Mouse (Mus musculus) heart, postnatal 0 days (tissue): ENCODE data around the gene Srsf2. TPM values are rescaled to one million over a fixed set of nuclear protein-coding genes. Genes with fewer than 3 reads are reported as not detected.

Experiments used
- ATAC-seq: fragments of 200-750 bp; cut with Nextera tagmentation; 2 replicates; pipeline ENCODE4 v1.8.0; 2017; ENCODE audit warnings: low read depth, moderate number of reproducible peaks, moderate library complexity; ENCODE audit not compliant: insufficient read depth
- DNase-seq: peaks from one replicate; pipeline ENCODE4 v3.0.0-alpha.2; 2016; ENCODE audit warnings: low spot score
- H3K27ac ChIP-seq: fragments of 300-500 bp; sonication (generic); 2 replicates; pipeline ENCODE4 v1.5.1; 2014; ENCODE audit warnings: low read depth, mild to moderate bottlenecking
- H3K27me3 ChIP-seq: fragments of 300-500 bp; sonication (generic); 2 replicates; pipeline ENCODE4 v1.6.1; 2014; ENCODE audit warnings: low read length, mixed read lengths; ENCODE audit not compliant: control insufficient read depth, insufficient read depth
- H3K36me3 ChIP-seq: fragments of 300-500 bp; sonication (generic); replicated peaks from 2 replicates; pipeline ENCODE4 v1.6.1; 2014; ENCODE audit warnings: low read length, mixed read lengths; ENCODE audit not compliant: control insufficient read depth, insufficient read depth
- H3K4me1 ChIP-seq: fragments of 300-500 bp; sonication (generic); 2 replicates; pipeline ENCODE4 v1.6.1; 2014; ENCODE audit warnings: antibody characterized with exemption; ENCODE audit not compliant: control insufficient read depth, insufficient read depth
- H3K4me2 ChIP-seq: fragments of 300-500 bp; sonication (generic); 2 replicates; pipeline ENCODE4 v1.6.1; 2014; ENCODE audit warnings: low read depth, mild to moderate bottlenecking, low read length, moderate library complexity
- H3K4me3 ChIP-seq: fragments of 300-500 bp; sonication (generic); 2 replicates; pipeline ENCODE4 v1.5.1; 2014; ENCODE audit warnings: low read depth, low read length
- H3K9ac ChIP-seq: fragments of 300-500 bp; sonication (generic); replicated peaks from 2 replicates; pipeline ENCODE4 v1.6.1; 2014; ENCODE audit warnings: low read depth, low read length, mixed read lengths
- H3K9me3 ChIP-seq: fragments of 300-500 bp; sonication (generic); replicated peaks from 2 replicates; pipeline ENCODE4 v1.6.1; 2016; ENCODE audit warnings: low read length; ENCODE audit not compliant: control insufficient read depth
- CTCF ChIP-seq: IDR thresholded peaks from 2 replicates; pipeline ENCODE4 v1.5.1; 2016; ENCODE audit warnings: antibody characterized with exemption, control low read depth, low read depth
- EP300 ChIP-seq: IDR thresholded peaks from 2 replicates; pipeline ENCODE4 v1.6.1; 2016; ENCODE audit warnings: antibody characterized with exemption, low read depth
- WGBS: fragments of 180-500 bp; shearing (Covaris S2); extraction: QIAGEN DNeasy Blood & Tissue Kit; methylation state at CpG from one replicate; pipeline ENCODE4 v1.1.7; 2014; 5-methylcytosine and 5-hydroxymethylcytosine counted together
- polyA plus RNA-seq: library from polyadenylated mRNA; unstranded; fragments of >200 nt; fragmentation: Nextera tagmentation; extraction: Ambion mirVana; gene quantifications from 2 replicates; pipeline ENCODE4 v1.2.1, GENCODE M21; 2015
- total RNA-seq: library from RNA; depleted of rRNA; stranded (reverse); fragments of >200 nt; gene quantifications from 2 replicates; pipeline ENCODE4 v1.2.3, GENCODE M21; 2014; ENCODE audit warnings: low replicate concordance

Gene Srsf2
- total and polyA plus RNA-seq, 2 experiments from 2014 or later = 157 to 359 TPM

- Histone ChIP-seq H3K9ac (no peak overlapping the region), H3K27me3 (no peaks in the 10 kb centered on the region), H3K36me3 (no peaks in the 10 kb centered on the region), H3K9me3 (no peaks in the 10 kb centered on the region), H3K4me2 (peak overlapping the region; percentile 11), H3K4me3 (no peak overlapping the region), H3K4me1 (peaks cover 31% of the 10 kb centered on the region), H3K27ac (peak overlapping the region; percentile 81; the same call in 1 of the 2 replicates)
- ATAC-seq (no peak), DNase-seq (no peak)
- TF ChIP-seq CTCF = no peak
- TF ChIP-seq EP300 = no peak
- 58% methylated on average over 10 of the region's 10 CpGs for WGBS
These were observed 30.7 kb downstream of the Srsf2 start for GRCm38 (mm10) chr11:116822215-116822614.

DNA sequence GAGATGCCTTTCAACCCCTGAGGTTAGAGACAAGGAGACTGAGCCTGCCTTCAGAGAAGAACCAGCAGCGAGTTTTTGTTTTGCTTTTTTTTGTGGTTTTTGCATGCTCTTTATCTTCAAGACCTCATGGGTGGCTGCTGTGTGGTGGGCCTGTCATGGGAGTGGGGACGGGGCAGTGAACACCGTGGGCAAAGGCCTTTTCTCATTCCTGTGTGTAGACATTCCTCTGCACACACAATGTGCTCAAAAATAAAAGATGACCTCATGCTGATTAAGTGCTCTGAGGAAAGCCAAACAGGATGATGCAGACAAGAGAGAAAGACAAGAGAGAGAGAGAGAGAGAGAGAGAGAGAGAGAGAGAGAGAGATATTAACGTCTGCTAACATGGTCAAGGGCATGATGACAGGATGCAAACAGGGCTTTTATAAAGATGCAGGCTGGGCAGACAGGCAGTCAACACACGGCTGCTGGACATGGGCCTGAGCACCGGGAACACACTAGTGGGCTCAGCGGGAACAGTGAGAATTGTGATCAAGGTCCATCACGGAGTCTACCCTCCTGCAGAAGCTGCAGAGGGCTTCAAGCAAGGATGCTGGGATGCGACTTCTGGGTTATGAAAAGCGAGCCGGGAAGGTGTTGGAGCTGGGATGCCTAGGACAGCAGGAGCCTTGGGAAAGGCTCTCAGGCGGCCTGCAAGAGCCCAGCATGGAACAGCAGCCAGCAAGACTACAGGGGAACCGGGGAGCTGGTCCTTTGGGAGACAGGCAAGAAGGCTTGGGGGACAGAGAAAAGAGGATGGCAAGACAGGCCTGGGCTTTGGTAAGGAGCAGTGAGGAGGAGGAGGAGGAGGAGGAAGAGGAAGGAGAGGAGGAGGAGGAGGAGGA lies 31.6 kb downstream of the Srsf2 start:
- peak overlapping the region; percentile 81 for H3K27ac ChIP-seq
- no peaks in the 10 kb centered on the region for H3K36me3 ChIP-seq
- H3K9ac ChIP-seq = 0 out of 2 replicates have a peak overlapping the region, but pooled peaks have one; percentile 5
- ATAC-seq (peak; percentile 80), DNase-seq (peak; percentile 90)
- H3K27me3 ChIP-seq = no peaks in the 10 kb centered on the region
- peaks cover 40% of the 10 kb centered on the region for H3K4me1 ChIP-seq
- 16% methylated on average over 13 of the region's 13 CpGs for WGBS
- TF ChIP-seq CTCF (no peak), EP300 (peak; percentile 41; the same call in 1 of the 2 replicates)
- peak overlapping the region; percentile 29; the same call in 1 of the 2 replicates for H3K4me2 ChIP-seq
- H3K4me3 ChIP-seq = no peak overlapping the region
- no peaks in the 10 kb centered on the region for H3K9me3 ChIP-seq

DNA sequence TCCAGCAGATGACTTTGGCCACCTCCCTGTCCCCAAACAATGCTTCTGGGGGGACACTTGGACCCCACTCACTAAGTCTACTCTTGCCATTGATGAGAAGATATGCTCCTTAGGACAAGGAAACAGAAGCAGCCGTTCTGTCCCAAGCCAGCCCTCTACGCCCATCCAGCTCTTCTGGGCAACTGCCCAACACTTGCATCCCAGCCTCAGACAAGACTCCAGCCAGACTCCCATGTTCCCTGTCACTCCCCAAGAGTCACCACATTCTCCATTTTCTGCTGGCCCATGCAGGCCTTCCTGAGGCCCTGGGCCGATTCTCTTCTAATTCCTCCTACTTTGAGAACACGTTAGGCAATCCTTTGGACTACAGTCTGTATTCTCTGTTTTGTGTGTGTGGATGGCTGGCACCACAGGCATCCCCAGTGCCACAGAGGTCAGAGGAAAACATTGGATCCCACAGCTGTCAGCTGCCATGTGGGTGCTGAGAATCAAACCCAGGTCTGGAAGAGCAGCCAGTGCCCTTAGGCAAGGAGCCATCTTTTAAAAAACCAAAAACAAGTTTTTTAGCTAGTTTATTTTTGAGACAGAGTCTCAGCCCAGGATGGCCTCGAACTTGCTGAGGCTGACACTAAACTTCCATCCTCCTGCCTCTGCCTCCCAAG lies 32.8 kb downstream of the Srsf2 start:
- H3K4me1 ChIP-seq = peaks cover 41% of the 10 kb centered on the region
- peak overlapping the region; percentile 81 for H3K27ac ChIP-seq
- H3K27me3 ChIP-seq = no peaks in the 10 kb centered on the region
- no peaks in the 10 kb centered on the region for H3K9me3 ChIP-seq
- H3K4me2 ChIP-seq = no peak overlapping the region
- 59% methylated on average over 5 of the region's 5 CpGs for WGBS
- no peak for ATAC-seq
- TF ChIP-seq EP300 = no peak
- no peak for TF ChIP-seq CTCF
- DNase-seq = no peak
- no peak overlapping the region for H3K9ac ChIP-seq
- H3K4me3 ChIP-seq = no peak overlapping the region
- H3K36me3 ChIP-seq = no peaks in the 10 kb centered on the region

GRCm38 (mm10) chr11:116818722-116819121 lies 34.2 kb downstream of the Srsf2 start:
- H3K27me3 ChIP-seq = no peaks in the 10 kb centered on the region
- no peak for ATAC-seq
- no peak for DNase-seq
- H3K9me3 ChIP-seq = no peaks in the 10 kb centered on the region
- peaks cover 54% of the 10 kb centered on the region for H3K4me1 ChIP-seq
- no peaks in the 10 kb centered on the region for H3K36me3 ChIP-seq
- no peak overlapping the region for H3K9ac ChIP-seq
- TF ChIP-seq EP300 (no peak), CTCF (no peak)
- H3K4me3 ChIP-seq = no peak overlapping the region
- no peak overlapping the region for H3K4me2 ChIP-seq
- 49% methylated on average over 8 of the region's 8 CpGs for WGBS
- 0 out of 2 replicates have a peak overlapping the region, but pooled peaks have one; percentile 81 for H3K27ac ChIP-seq

GRCm38 (mm10) chr11:116817567-116817966 lies 35.3 kb downstream of the Srsf2 start:
- Histone ChIP-seq H3K27ac (peak overlapping the region; percentile 49; the same call in 1 of the 2 replicates), H3K36me3 (no peaks in the 10 kb centered on the region), H3K27me3 (no peaks in the 10 kb centered on the region), H3K9me3 (no peaks in the 10 kb centered on the region), H3K9ac (no peak overlapping the region), H3K4me1 (peaks cover 63% of the 10 kb centered on the region), H3K4me3 (no peak overlapping the region), H3K4me2 (no peak overlapping the region)
- TF ChIP-seq EP300 (no peak), CTCF (no peak)
- WGBS = 90% methylated on average over 5 of the region's 5 CpGs
- DNase-seq (no peak), ATAC-seq (no peak)
